Mouse (Mus musculus) olfactory bulb, adult 2 months (tissue): Measurements from ENCODE around the gene Agbl5.

Experiments
- CTCF ChIP-seq: fragments of 200-500 bp; IDR thresholded peaks from 2 replicates; pipeline ENCODE4 v1.5.1; 2012; ENCODE audit warnings: low read depth, mild to moderate bottlenecking, low read length, moderate library complexity; ENCODE audit not compliant: insufficient read depth
- POLR2A ChIP-seq: fragments of 200-500 bp; IDR thresholded peaks from 2 replicates; pipeline ENCODE4 v1.6.1; 2012; ENCODE audit warnings: mild to moderate bottlenecking, low read depth, low read length, moderate library complexity; ENCODE audit not compliant: insufficient read depth

DNA sequence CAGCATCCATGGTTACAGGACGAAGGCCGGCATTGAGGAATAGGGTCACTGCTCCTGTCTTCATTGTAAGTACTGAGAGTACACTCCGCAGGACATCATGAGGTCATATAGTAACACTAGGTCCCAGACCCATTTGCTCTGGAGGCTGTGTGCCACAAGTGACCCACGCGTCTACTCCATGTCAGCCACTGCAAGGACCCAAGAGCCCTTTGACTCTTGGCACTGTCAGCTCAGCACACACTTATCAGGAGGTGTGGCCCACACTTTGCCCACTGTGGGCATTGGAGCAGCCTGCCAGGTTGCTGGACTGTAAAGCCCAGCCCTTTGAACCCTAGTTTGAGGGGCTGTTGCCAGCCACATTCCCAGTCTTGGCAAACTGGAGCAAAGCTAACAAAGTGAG lies 36.7 kb downstream of the Agbl5 start:
- TF ChIP-seq CTCF = no peak
- no peak for TF ChIP-seq POLR2A
